Mouse (Mus musculus) lung, postnatal 0 days (tissue): ENCODE measurements at regions not wholly inside any gene's neighbourhood (a gene's known extent, or its start where the extent isn't known, plus 50 kb on each side); places are given as distances from the start of the nearest gene placed in this dataset.

ENCODE experiments used
- CTCF ChIP-seq: IDR thresholded peaks from 2 replicates; pipeline ENCODE4 v1.5.1; 2016; ENCODE audit warnings: antibody characterized with exemption, mild to moderate bottlenecking
- EP300 ChIP-seq: IDR thresholded peaks from 2 replicates; pipeline ENCODE4 v1.6.1; 2016; ENCODE audit warnings: antibody characterized with exemption, mild to moderate bottlenecking, control low read depth

DNA sequence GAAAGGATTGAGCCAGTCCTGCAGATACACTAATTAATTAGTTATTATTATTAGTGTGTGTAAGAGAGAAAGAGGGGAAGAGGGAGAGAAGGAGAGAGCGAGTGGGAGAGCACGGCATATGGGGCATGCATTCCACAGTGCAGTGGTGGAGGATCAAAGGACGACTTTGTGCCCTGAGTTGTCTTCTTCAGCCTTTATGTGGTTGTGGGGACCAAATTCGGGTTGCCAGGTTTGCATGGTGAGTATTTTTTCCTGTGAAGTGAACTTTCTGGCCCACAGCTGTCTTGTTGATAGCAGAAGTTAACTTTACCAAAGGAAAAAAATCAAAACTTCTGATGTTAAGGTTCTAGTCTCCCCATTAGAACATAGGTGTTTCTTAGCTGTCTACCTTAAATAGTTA lies 182.5 kb upstream of the Bcl6 start:
- TF ChIP-seq CTCF (no peak), EP300 (no peak)
